Mouse (Mus musculus) CH12.LX (cell line): Measurements from ENCODE around the gene Dclk1. TPM values are rescaled to one million over a fixed set of nuclear protein-coding genes. Genes with fewer than 3 reads are reported as not detected.

Experiments
- DNase-seq: peaks from one replicate; pipeline ENCODE4 v3.0.0-alpha.2; 2013; ENCODE audit errors: extremely low read depth
- H3K27ac ChIP-seq: 2 replicates; pipeline ENCODE4 v1.5.1; 2012; ENCODE audit warnings: low read depth, mild to moderate bottlenecking, control low read depth, moderate library complexity; ENCODE audit not compliant: insufficient read depth
- H3K27me3 ChIP-seq: replicated peaks from 2 replicates; pipeline ENCODE3; 2012; ENCODE audit warnings: inconsistent platforms
- H3K36me3 ChIP-seq, 2 experiments: replicated peaks in 1 of 2; 2 replicates each; pipeline versions ENCODE3 to v1.6.1; 2012; ENCODE audit warnings: inconsistent platforms in 1 of 2, low read length in 1 of 2, mild to moderate bottlenecking in 1 of 2, mixed read lengths in 1 of 2, moderate library complexity in 1 of 2; ENCODE audit not compliant: control insufficient read depth in 1 of 2, insufficient read depth in 1 of 2
- H3K4me1 ChIP-seq, 2 experiments: 2 replicates each; pipeline ENCODE4 v1.6.1; 2012; ENCODE audit warnings: inconsistent platforms in 1 of 2, moderate library complexity in 1 of 2; ENCODE audit not compliant: insufficient read depth in 2 of 2, control insufficient read depth in 1 of 2
- H3K4me2 ChIP-seq: 2 replicates; pipeline ENCODE4 v1.6.1; 2012; ENCODE audit warnings: low read depth, mild to moderate bottlenecking, control low read depth; ENCODE audit not compliant: poor library complexity, insufficient read depth, severe bottlenecking
- H3K4me3 ChIP-seq, 3 experiments: fragments of 150-350 bp in 1 of 3; sonication (generic) in 1 of 3; replicated peaks in 1 of 3; 2 replicates each; pipeline versions ENCODE3 to v1.5.1; 2011 to 2012; ENCODE audit warnings: low read depth in 2 of 3, low read length in 2 of 3, mild to moderate bottlenecking in 2 of 3, moderate library complexity in 2 of 3, control low read depth in 1 of 3, improper control_type of control experiment in 1 of 3, inconsistent platforms in 1 of 3, mixed read lengths in 1 of 3; ENCODE audit not compliant: poor library complexity in 1 of 3
- H3K79me2 ChIP-seq: replicated peaks from 2 replicates; pipeline ENCODE4 v1.6.1; 2012; ENCODE audit warnings: mild to moderate bottlenecking, moderate library complexity; ENCODE audit not compliant: control insufficient read depth, poor library complexity, insufficient read depth, severe bottlenecking; ENCODE audit errors: extremely low read depth
- H3K9ac ChIP-seq: 2 replicates; pipeline ENCODE4 v1.6.1; 2012; ENCODE audit warnings: low read depth, mild to moderate bottlenecking, control low read depth, moderate library complexity; ENCODE audit not compliant: insufficient read depth
- H3K9me3 ChIP-seq: replicated peaks from 2 replicates; pipeline ENCODE3; 2012; ENCODE audit warnings: low read length, inconsistent platforms, mixed read lengths
- CHD1 ChIP-seq: IDR thresholded peaks from 2 replicates; pipeline ENCODE4 v1.6.1; 2012; ENCODE audit warnings: low read depth, low read length, improper control_type of control experiment, inconsistent platforms
- ELF1 ChIP-seq: IDR thresholded peaks from 2 replicates; pipeline ENCODE4 v1.6.1; 2014; ENCODE audit warnings: low read depth, mild to moderate bottlenecking, inconsistent platforms, low read length, improper control_type of control experiment
- ETS1 ChIP-seq: conservative IDR thresholded peaks from 2 replicates; pipeline ENCODE4 v1.6.1; 2012; ENCODE audit warnings: low read depth, mild to moderate bottlenecking, inconsistent platforms, low read length, improper control_type of control experiment, moderate library complexity
- GABPA ChIP-seq: IDR thresholded peaks from 2 replicates; pipeline ENCODE4 v1.6.1; 2012; ENCODE audit warnings: low read depth, low read length, improper control_type of control experiment, inconsistent platforms; ENCODE audit not compliant: insufficient replicate concordance
- IRF4 ChIP-seq: IDR thresholded peaks from 2 replicates; pipeline ENCODE4 v1.6.1; 2014; ENCODE audit warnings: low read depth, mild to moderate bottlenecking, inconsistent platforms, low read length, improper control_type of control experiment
- JUN ChIP-seq: IDR thresholded peaks from 2 replicates; pipeline ENCODE4 v1.6.1; 2011; ENCODE audit warnings: low read depth, mild to moderate bottlenecking, low read length, improper control_type of control experiment, moderate library complexity; ENCODE audit not compliant: insufficient read depth
- MAX ChIP-seq: IDR thresholded peaks from 2 replicates; pipeline ENCODE4 v1.6.1; 2011; ENCODE audit warnings: low read length, improper control_type of control experiment
- MAZ ChIP-seq: IDR thresholded peaks from 2 replicates; pipeline ENCODE4 v1.6.1; 2012; ENCODE audit warnings: low read depth, mild to moderate bottlenecking, inconsistent platforms, low read length, improper control_type of control experiment, moderate library complexity
- MYC ChIP-seq: IDR thresholded peaks from 2 replicates; pipeline ENCODE4 v1.6.1; 2011; ENCODE audit warnings: low read depth, mild to moderate bottlenecking, improper control_type of control experiment, low read length
- NRF1 ChIP-seq: IDR thresholded peaks from 2 replicates; pipeline ENCODE4 v1.6.1; 2014; ENCODE audit warnings: low read depth, mild to moderate bottlenecking, inconsistent platforms, low read length, improper control_type of control experiment, moderate library complexity
- PAX5 ChIP-seq: IDR thresholded peaks from 2 replicates; pipeline ENCODE4 v1.6.1; 2012; ENCODE audit warnings: low read length, inconsistent platforms, mixed read lengths
- POLR2AphosphoS2 ChIP-seq: IDR thresholded peaks from 2 replicates; pipeline ENCODE4 v1.6.1; 2011; ENCODE audit warnings: low read depth, low read length, improper control_type of control experiment
- RAD21 ChIP-seq: IDR thresholded peaks from 2 replicates; pipeline ENCODE4 v1.6.1; 2011; ENCODE audit warnings: low read depth, mild to moderate bottlenecking, low read length, improper control_type of control experiment, moderate library complexity
- SMC3 ChIP-seq: IDR thresholded peaks from 2 replicates; pipeline ENCODE4 v1.6.1; 2011; ENCODE audit warnings: low read depth, low read length, improper control_type of control experiment
- TCF12 ChIP-seq: IDR thresholded peaks from 2 replicates; pipeline ENCODE4 v1.6.1; 2014; ENCODE audit warnings: low read depth, mild to moderate bottlenecking, inconsistent platforms, low read length, improper control_type of control experiment
- UBTF ChIP-seq: IDR thresholded peaks from 2 replicates; pipeline ENCODE4 v1.6.1; 2012; ENCODE audit warnings: low read depth, mild to moderate bottlenecking, inconsistent platforms, low read length, improper control_type of control experiment, moderate library complexity
- USF1 ChIP-seq: IDR thresholded peaks from 2 replicates; pipeline ENCODE4 v1.6.1; 2014; ENCODE audit warnings: low read depth, mild to moderate bottlenecking, inconsistent platforms, low read length, improper control_type of control experiment
- dilution Hi-C: fragments of 300-500 bp; cut with MboI; formaldehyde crosslinking; loops from 2 replicates; pipeline ENCODE4 v1.14.3; 2020; ENCODE audit warnings: low sequenced_read_pairs; ENCODE audit not compliant: extremely low pct_unique_long_range_greater_than_20kb, extremely low pct_ligation_motif_present
- in situ Hi-C: fragments of 300-500 bp; cut with MboI; formaldehyde crosslinking; loops from 3 replicates; pipeline ENCODE4 v1.14.3; 2019; ENCODE audit warnings: low sequenced_read_pairs, low pct_ligation_motif_present, low pct_unique_long_range_greater_than_20kb, mixed read lengths
- polyA plus RNA-seq: library from polyadenylated mRNA; unstranded; fragments of >175 nt; gene quantifications from 2 replicates; pipeline ENCODE4 v1.2.1, GENCODE M21; 2012; ENCODE audit warnings: low read depth; ENCODE audit not compliant: insufficient read length
- total RNA-seq, 2 experiments: library from RNA; depleted of rRNA; stranded (reverse); fragments of 300-350 nt in 1 of 2; fragments of >200 nt in 1 of 2; gene quantifications; 2 replicates each; pipeline ENCODE4 v1.2.3; 2012 to 2014

Dclk1 gene
- total and polyA plus RNA-seq, 3 experiments: not detected

DNA sequence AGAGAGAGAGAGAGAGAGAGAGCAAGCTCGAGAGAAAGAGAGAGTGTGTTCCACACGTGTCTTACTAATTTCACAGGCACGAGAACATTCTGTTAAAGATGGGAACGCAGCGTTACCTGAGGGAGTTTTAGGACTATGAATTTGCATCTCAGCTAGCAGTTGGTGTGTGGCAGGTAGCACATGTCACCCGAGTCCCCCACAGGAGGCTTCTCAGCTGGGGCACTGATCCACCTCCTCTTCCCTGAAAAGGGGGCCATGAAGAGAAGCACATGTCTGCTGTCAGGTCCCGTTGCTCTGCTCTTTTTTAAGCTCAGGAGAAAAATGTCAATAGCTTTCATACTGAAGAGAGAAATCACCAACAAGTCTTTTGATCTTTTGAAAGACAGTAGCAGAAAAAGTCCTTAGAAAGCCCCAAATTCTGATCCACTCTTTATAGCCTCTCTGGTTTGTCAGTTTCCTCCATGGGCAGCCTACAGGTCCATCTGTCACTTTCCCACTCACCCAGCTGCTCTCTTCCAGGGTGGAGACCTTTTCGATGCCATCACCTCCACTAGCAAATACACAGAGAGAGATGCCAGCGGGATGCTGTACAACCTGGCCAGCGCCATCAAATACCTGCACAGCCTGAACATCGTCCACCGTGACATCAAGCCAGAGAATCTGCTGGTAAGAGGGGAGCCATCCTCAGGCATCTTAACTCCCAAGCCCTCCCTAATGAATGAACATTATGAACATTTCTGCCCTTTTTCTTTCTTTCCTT lies 247.2 kb downstream of the Dclk1 start:
- Histone ChIP-seq H3K27ac (no peak overlapping the region), H3K9me3 (peaks cover 61% of the 10 kb centered on the region)
- TF ChIP-seq UBTF (no peak), ELF1 (no peak), PAX5 (no peak), NRF1 (no peak), TCF12 (no peak), MYC (no peak)
- TF ChIP-seq, all 38 proteins: peak for 0
- in situ Hi-C loops: no loop called here
- DNase-seq: no peak
- Histone ChIP-seq H3K4me2 (no peak overlapping the region), H3K4me3 (no peak overlapping the region), H3K4me1 (no peaks in the 10 kb centered on the region), H3K79me2 (no peaks in the 10 kb centered on the region), H3K36me3 (no peaks in the 10 kb centered on the region), H3K27me3 (no peaks in the 10 kb centered on the region), H3K9ac (no peak overlapping the region)
- dilution Hi-C loops: no loop called here

DNA sequence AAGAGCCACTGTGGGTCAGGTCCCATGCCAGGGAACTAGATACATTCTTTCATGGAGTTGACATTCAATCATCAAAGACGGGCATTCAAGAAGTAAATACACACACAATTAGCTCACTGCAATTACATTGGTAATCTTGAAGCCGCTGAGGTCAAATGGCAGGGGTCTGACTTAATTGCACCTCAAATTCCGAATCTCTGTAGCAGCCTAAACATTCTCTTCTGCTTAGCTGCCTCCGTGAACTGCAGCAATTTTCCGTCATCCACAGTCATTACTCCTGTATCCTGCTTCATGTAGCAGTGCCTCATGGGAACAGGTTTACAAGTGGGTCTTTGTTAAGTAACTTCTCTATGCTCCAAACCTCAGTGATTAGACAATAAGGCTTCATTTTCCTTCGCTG lies 249.9 kb downstream of the Dclk1 start:
- no peak overlapping the region for H3K9ac ChIP-seq
- TF ChIP-seq SMC3 (no peak), USF1 (no peak), MAZ (no peak), GABPA (no peak), RAD21 (no peak), IRF4 (no peak), JUN (no peak), MAX (no peak), ETS1 (no peak), POLR2AphosphoS2 (no peak), CHD1 (no peak)
- H3K4me1 ChIP-seq: no peaks in the 10 kb centered on the region
- H3K9me3 ChIP-seq: peaks cover 52% of the 10 kb centered on the region
- no peak overlapping the region for H3K4me3 ChIP-seq
- H3K36me3 ChIP-seq: no peaks in the 10 kb centered on the region
- dilution Hi-C loops: no loop called here
- in situ Hi-C loops: no loop called here
- no peaks in the 10 kb centered on the region for H3K27me3 ChIP-seq
- H3K79me2 ChIP-seq: no peaks in the 10 kb centered on the region
- no peak overlapping the region for H3K27ac ChIP-seq
- DNase-seq: no peak
- H3K4me2 ChIP-seq: no peak overlapping the region
